Mouse (Mus musculus) lung, postnatal 0 days (tissue): Measurements from ENCODE around the gene Pgbd5. TPM values are rescaled to one million over a fixed set of nuclear protein-coding genes. Genes with fewer than 3 reads are reported as not detected.

ENCODE experiments used
- ATAC-seq: fragments of 200-750 bp; cut with Nextera tagmentation; 2 replicates; pipeline ENCODE4 v1.8.0; 2017; ENCODE audit warnings: moderate library complexity
- DNase-seq: peaks from one replicate; pipeline ENCODE4 v3.0.0-alpha.2; 2016; ENCODE audit warnings: low spot score
- H3K27ac ChIP-seq: fragments of 300-500 bp; sonication (generic); 2 replicates; pipeline ENCODE4 v1.5.1; 2014; ENCODE audit warnings: antibody characterized with exemption, mild to moderate bottlenecking, low read length, mixed read lengths
- H3K27me3 ChIP-seq: fragments of 300-500 bp; sonication (generic); replicated peaks from 2 replicates; pipeline ENCODE4 v1.6.1; 2014; ENCODE audit warnings: low read length, mixed read lengths; ENCODE audit not compliant: insufficient read depth
- H3K36me3 ChIP-seq: fragments of 300-500 bp; sonication (generic); 2 replicates; pipeline ENCODE4 v1.6.1; 2014; ENCODE audit warnings: low read length, mixed read lengths; ENCODE audit not compliant: insufficient read depth
- H3K4me1 ChIP-seq: fragments of 300-500 bp; sonication (generic); 2 replicates; pipeline ENCODE4 v1.6.1; 2014; ENCODE audit warnings: antibody characterized with exemption, low read depth, low read length, mixed read lengths; ENCODE audit not compliant: insufficient read depth
- H3K4me2 ChIP-seq: fragments of 300-500 bp; sonication (generic); replicated peaks from 2 replicates; pipeline ENCODE4 v1.6.1; 2014; ENCODE audit warnings: low read depth, mild to moderate bottlenecking, low read length, moderate library complexity, mixed read lengths
- H3K4me3 ChIP-seq: fragments of 300-500 bp; sonication (generic); 2 replicates; pipeline ENCODE4 v1.5.1; 2014; ENCODE audit warnings: low read depth, low read length
- H3K9ac ChIP-seq: fragments of 300-500 bp; sonication (generic); replicated peaks from 2 replicates; pipeline ENCODE4 v1.6.1; 2014; ENCODE audit warnings: low read depth, mild to moderate bottlenecking
- H3K9me3 ChIP-seq: fragments of 300-500 bp; sonication (generic); 2 replicates; pipeline ENCODE4 v1.6.1; 2016; ENCODE audit warnings: low read length, mixed read lengths
- CTCF ChIP-seq: IDR thresholded peaks from 2 replicates; pipeline ENCODE4 v1.5.1; 2016; ENCODE audit warnings: antibody characterized with exemption, mild to moderate bottlenecking
- EP300 ChIP-seq: IDR thresholded peaks from 2 replicates; pipeline ENCODE4 v1.6.1; 2016; ENCODE audit warnings: antibody characterized with exemption, mild to moderate bottlenecking, control low read depth
- WGBS: fragments of 180-500 bp; shearing (Covaris S2); extraction: QIAGEN DNeasy Blood & Tissue Kit; methylation state at CpG from one replicate; pipeline ENCODE4 v1.1.7; 2014; 5-methylcytosine and 5-hydroxymethylcytosine counted together
- polyA plus RNA-seq: library from polyadenylated mRNA; unstranded; fragments of >200 nt; fragmentation: Nextera tagmentation; extraction: Ambion mirVana; gene quantifications from 2 replicates; pipeline ENCODE4 v1.2.1, GENCODE M21; 2015

Gene Pgbd5
- polyA plus RNA-seq, 1 experiment from 2014 or later, result 5.6 TPM

GRCm38 (mm10) chr8:124412496-124413243, 26.8 kb downstream of the Pgbd5 start:
- H3K27ac ChIP-seq, result no peak overlapping the region
- TF ChIP-seq EP300, result no peak
- TF ChIP-seq CTCF, result no peak
- H3K36me3 ChIP-seq, result no peaks in the 10 kb centered on the region
- no peak overlapping the region for H3K9ac ChIP-seq
- no peak overlapping the region for H3K4me2 ChIP-seq
- H3K4me1 ChIP-seq, result no peaks in the 10 kb centered on the region
- no peak for DNase-seq
- WGBS, result 73% methylated on average over 19 of the region's 19 CpGs
- no peaks in the 10 kb centered on the region for H3K9me3 ChIP-seq
- H3K27me3 ChIP-seq, result no peaks in the 10 kb centered on the region
- ATAC-seq, result no peak
- no peak overlapping the region for H3K4me3 ChIP-seq

DNA sequence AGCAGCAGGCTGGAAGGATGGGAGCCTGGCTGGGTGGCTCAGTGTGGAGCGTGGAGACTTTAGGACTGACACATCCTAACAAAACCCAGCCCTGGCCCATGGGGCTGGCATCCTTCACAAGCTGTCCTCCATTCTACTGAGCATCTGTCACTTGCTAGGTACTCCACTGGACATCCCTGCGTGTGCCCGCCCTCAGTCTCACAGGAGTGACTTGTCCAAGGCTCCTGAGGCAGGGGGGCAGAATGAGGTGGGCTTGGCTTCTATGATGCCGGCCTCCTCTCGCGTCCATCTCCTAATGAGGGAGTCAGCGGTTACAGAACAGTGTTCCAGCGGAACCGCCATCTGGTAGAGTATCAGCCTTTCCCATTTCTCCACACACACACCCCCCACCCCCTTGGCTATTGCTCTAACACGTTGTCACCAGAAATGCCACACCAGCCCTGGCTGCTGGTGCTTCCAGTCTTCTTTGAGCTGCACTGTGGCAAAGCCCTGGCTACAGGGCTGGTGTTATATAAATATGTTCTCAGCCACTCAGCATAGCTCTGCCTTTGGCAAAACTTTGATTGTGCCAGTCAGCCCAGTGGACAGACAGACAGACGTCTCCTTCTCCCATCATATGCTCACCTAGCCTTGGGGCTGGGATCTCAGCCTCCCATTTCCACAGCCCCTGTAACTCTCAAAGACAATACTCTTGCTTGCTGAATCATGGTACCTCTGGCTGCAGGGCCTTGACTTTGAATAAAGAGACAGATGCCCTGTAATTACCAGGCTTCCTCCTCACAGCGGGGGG, 34.8 kb downstream of the Pgbd5 start:
- TF ChIP-seq EP300 (no peak), CTCF (no peak)
- DNase-seq (no peak), ATAC-seq (no peak)
- Histone ChIP-seq H3K4me2 (no peak overlapping the region), H3K36me3 (no peaks in the 10 kb centered on the region), H3K4me1 (no peaks in the 10 kb centered on the region), H3K27ac (no peak overlapping the region), H3K4me3 (no peak overlapping the region), H3K9me3 (no peaks in the 10 kb centered on the region), H3K9ac (no peak overlapping the region), H3K27me3 (no peaks in the 10 kb centered on the region)
- 73% methylated on average over 11 of the region's 12 CpGs for WGBS

GRCm38 (mm10) chr8:124403876-124404275, 35.6 kb downstream of the Pgbd5 start:
- no peaks in the 10 kb centered on the region for H3K27me3 ChIP-seq
- ATAC-seq (no peak), DNase-seq (peak; percentile 49)
- H3K4me2 ChIP-seq, result no peak overlapping the region
- peak; percentile 68 for TF ChIP-seq CTCF
- no peak for TF ChIP-seq EP300
- H3K9ac ChIP-seq, result no peak overlapping the region
- no peaks in the 10 kb centered on the region for H3K36me3 ChIP-seq
- H3K27ac ChIP-seq, result no peak overlapping the region
- WGBS, result 33% methylated on average over 3 of the region's 3 CpGs
- no peaks in the 10 kb centered on the region for H3K9me3 ChIP-seq
- H3K4me3 ChIP-seq, result no peak overlapping the region
- no peaks in the 10 kb centered on the region for H3K4me1 ChIP-seq

DNA sequence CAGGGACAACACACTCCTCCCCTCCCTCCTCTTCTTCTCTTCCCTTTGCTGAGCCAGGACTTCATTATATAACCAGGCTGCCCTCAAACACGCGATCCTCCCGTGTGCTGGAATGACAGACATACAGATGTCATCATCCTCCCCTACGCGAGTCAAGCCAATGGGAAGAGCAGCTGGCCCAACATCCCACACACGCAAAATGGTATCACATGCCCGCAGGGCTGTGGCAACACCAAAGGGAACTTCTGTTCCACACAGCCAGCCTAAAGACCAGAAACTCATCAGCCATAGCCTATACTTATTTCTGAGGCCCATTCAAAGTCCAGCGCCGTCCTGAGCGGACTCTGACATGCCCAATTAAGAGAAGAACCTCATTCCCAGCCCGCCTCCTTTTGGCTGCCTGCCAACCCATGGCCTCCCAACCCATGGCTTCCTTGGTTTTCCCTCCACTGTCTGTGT, 40.0 kb downstream of the Pgbd5 start:
- WGBS, result 75% methylated on average over 11 of the region's 11 CpGs
- H3K27me3 ChIP-seq, result no peaks in the 10 kb centered on the region
- H3K4me1 ChIP-seq, result no peaks in the 10 kb centered on the region; the same call in 1 of the 2 replicates
- no peak overlapping the region for H3K27ac ChIP-seq
- no peak for TF ChIP-seq CTCF
- TF ChIP-seq EP300, result no peak
- no peak for DNase-seq
- no peak overlapping the region for H3K4me2 ChIP-seq
- no peak overlapping the region for H3K4me3 ChIP-seq
- ATAC-seq, result no peak
- no peaks in the 10 kb centered on the region for H3K36me3 ChIP-seq
- no peak overlapping the region for H3K9ac ChIP-seq
- no peaks in the 10 kb centered on the region for H3K9me3 ChIP-seq

DNA sequence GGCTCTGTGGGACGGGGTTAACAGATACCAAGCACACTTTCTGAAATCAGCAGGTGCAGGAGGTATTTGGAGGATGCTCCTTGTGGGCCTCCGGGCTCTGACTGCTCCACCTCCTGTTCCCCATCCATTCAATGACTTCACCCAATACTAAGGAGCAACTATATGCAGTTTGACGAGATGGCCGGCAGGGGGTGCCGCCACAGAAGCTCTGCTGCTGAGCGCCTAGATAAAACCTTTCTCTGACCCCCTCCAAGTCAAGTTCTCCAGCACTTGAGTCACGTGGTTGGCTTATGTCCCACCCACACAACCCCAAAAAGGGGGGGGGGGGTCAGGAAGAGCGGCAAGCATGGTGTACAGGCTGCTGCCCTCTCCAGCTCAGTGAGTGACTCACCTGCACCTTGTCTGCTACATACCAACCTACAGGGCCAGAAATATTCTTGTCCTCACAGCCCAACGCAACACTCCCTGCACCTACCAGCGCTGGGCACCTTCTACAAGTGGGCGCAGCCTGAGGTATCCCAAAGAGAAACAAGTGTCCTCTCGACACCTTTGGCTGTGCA, 40.5 kb downstream of the Pgbd5 start:
- H3K27me3 ChIP-seq, result no peaks in the 10 kb centered on the region
- no peaks in the 10 kb centered on the region; the same call in 1 of the 2 replicates for H3K4me1 ChIP-seq
- no peaks in the 10 kb centered on the region for H3K36me3 ChIP-seq
- H3K9ac ChIP-seq, result no peak overlapping the region
- H3K4me3 ChIP-seq, result no peak overlapping the region
- DNase-seq (peak; percentile 82), ATAC-seq (peak; percentile 63)
- H3K9me3 ChIP-seq, result no peaks in the 10 kb centered on the region
- TF ChIP-seq CTCF, result peak; percentile 75
- no peak for TF ChIP-seq EP300
- 23% methylated on average over 12 of the region's 12 CpGs for WGBS
- H3K4me2 ChIP-seq, result no peak overlapping the region
- no peak overlapping the region for H3K27ac ChIP-seq
